Mouse (Mus musculus) T-cell, adult 2 months (primary cell): ENCODE measurements around the gene Neurl2.
"Not testable (repeated sequence)": the region's sequence is repeated elsewhere in the genome, so short reads cannot be mapped to it uniquely, and the experiment has no call there.

Experiments used
- DNase-seq: peaks from one replicate; pipeline ENCODE4 v3.0.0; 2022; ENCODE audit warnings: low spot score

The Neurl2 gene

DNA sequence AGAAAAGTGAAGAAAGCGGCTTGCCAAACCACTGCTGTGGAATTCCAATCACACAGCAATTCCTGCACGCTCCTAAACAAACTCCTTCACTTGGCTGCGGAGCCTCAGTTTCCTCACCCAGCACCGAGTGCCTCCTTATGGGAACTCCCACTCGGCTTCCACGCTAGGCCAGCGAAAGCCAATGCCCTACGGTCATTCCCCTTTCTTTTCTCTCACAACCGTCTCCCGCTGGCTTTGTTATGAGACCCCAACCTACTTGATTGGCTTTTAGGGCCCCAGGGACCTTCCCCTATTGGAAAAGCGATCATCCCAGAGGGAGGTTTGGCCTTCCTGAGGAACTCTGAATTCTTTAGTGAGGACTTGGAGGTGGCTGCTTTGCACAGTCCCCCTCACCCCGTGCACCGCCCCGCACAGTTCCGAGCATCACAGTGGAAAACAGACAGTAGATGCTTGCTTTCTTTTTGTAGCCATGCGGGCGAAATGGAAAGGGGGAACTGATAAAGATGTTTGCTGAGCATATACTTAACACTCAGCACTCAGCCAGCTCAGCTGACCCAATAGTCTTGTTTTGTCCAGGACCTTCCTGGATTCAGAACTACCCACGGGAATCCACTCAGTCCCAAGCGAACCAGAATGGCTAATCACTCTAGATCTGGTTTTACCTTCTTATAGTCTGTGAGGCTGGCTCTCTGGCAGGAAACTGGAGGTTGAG lies 24.7 kb upstream of the Neurl2 start:
- no peak for DNase-seq

- DNase-seq: peak; percentile 59
Observed at GRCm38 (mm10) chr2:164857101-164857821, 24.0 kb upstream of the Neurl2 start, which contains the start of gene Pltp. Pltp (minus strand) TSS chr2:164857711.

GRCm38 (mm10) chr2:164856309-164857100 lies 23.2 kb upstream of the Neurl2 start:
- DNase-seq: peak; percentile 10

- DNase-seq: not testable (repeated sequence)
Observed at GRCm38 (mm10) chr2:164855572-164855971, 22.3 kb upstream of the Neurl2 start.

GRCm38 (mm10) chr2:164850061-164850460 lies 16.8 kb upstream of the Neurl2 start:
- peak; percentile 65 for DNase-seq

DNA sequence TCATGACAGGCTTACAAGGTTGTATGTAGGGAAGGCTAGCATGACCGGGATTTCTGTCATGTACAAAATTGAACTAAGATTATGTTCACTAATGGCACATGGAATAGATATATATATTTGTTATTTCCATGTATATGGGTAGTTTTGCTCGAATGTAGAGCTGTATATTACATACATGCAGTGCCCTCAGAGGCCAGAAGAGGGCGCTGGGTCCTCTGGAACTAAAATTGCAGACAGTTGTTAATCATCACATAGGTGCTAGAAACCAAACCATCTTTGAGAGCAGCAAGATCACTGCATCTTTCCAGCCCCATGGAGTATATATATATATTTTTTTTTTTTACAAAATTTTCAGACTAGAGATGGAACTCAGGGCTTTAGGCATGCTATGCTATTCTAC lies 12.5 kb upstream of the Neurl2 start:
- peak; percentile 32 for DNase-seq

- DNase-seq: no peak
Observed at GRCm38 (mm10) chr2:164835164-164835563, 1.9 kb upstream of the Neurl2 start.

- DNase-seq: peak; percentile 21
Observed at GRCm38 (mm10) chr2:164834531-164834930, 1.3 kb upstream of the Neurl2 start.

- DNase-seq: peak; percentile 77
Observed at GRCm38 (mm10) chr2:164832748-164833301, 431 bp downstream of the Neurl2 start, which contains the start of gene Ctsa. Ctsa (plus strand) TSS chr2:164832873.

DNA sequence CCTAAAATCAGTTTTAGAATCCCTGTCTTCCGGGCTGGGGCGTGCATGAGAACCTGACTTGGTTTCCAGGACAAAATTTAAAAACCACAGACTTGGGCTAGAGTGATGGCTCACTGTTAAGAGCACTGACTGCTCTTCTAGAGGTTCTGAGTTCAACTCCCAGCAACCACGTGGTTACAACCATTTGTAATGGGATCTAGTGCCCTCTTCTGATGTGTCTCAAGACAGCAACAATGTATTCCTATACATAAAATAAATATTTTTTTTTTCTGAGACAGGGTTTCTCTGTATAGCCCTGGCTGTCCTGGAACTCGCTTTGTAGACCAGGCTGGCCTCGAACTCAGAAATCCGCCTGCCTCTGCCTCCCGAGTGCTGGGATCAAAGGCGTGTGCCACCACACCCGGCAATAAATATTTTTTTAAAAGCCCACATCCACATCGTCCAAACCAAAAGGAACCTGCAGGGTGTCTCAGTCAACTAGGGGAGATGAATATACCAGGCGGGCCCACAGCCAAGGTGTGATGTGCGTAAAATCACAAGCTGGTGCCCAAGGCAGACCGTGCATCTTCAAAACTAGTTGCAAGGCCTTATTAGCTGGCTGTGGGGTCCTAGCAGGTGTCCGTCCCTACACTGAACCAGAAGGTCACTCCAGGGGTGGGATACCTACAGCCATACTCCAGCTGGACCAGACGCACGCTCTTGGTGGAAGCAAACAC lies 1.1 kb downstream of the Neurl2 start:
- DNase-seq: no peak

- DNase-seq: no peak
Observed at GRCm38 (mm10) chr2:164831029-164831428, 2.2 kb downstream of the Neurl2 start.

DNA sequence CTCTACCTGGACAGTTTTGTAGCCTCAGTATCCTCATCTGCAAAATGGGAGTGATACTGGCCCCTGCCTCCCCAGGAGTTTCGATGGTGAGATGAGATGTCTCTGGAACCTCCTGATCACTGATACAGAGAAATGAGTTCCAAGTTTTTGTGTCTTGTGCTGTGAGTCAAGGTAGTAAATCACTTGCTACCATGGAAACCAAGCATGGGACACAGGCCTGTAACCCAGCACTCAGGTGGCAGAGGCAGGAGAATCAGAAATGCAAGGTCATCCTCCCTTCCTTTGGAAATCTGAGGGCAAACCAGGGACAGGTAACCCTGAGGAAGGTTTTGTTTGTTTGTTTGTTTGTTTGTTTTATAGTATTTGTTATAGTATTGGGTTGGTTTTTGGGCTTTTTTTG lies 4.2 kb downstream of the Neurl2 start:
- no peak for DNase-seq

- no peak for DNase-seq
Observed at GRCm38 (mm10) chr2:164828437-164828836, 4.8 kb downstream of the Neurl2 start, which contains the start of gene Spata25. Spata25 (minus strand) TSS chr2:164828537.

DNA sequence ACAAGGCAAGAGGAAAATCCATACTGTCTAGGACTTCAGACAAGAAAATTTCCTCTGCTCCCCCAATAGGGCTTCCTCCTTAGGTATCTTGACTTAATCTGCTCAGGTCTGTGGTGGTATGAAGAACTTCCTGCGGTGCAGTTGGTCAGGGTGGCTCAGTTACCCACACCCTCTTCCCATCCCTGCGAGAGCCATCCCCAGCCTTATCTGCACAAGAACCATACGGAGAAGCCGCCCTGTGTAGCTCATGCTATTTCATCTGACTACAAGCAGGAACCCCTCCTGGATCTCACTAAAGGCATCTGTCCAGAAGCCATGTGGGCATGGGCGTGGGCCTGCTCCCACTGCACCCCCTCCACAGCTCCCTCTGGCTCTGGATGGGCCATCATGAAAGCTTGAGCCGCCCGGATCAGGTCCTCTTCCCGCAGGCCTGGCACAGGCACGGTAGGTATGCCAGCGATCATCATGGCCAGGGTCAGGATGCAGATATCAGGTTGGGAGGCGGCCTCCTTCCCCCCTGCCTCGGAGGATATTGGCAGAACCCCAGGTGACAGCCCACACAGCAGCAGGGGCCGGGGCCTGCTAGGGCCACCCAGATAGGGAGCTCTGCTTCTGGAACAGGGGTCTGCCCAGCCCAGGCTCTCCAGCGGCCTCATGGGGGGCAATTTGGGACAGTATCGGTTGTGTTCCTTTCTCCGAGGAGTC lies 6.0 kb downstream of the Neurl2 start:
- no peak for DNase-seq

GRCm38 (mm10) chr2:164825521-164825920 lies 7.7 kb downstream of the Neurl2 start:
- no peak for DNase-seq

GRCm38 (mm10) chr2:164823969-164824368 lies 9.3 kb downstream of the Neurl2 start:
- DNase-seq: peak; percentile 25

- no peak for DNase-seq
Observed at GRCm38 (mm10) chr2:164823181-164823585, 10.1 kb downstream of the Neurl2 start.

DNA sequence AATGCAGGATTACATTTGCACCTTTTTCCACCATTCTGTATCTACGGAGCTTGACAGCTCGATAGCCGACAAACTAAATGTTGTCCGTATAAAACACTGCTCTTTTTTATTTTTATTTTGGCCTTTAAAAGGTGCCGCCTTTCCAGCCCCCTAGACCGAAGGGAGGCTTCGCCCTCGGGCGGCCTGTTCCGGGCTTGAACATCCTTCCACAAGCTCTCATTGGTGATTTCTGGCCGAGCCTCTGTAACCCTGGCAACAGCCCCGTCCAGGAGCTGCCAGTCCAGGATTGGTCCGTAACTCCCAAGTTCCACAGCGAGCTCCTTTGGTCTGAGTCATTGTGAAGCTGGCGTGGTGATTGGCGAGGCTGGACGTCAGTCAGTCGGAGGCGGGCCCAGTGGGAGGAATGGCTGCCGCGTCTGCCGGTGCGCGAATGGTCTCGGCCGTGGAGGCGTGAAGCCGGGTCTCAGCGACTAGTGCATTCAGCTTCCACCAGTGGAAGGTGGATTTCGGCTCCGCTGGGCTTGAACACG lies 10.6 kb downstream of the Neurl2 start, which contains the start of gene Zswim1:
TSS of gene Zswim1 (plus strand) at position 51 of the 530 bp plus-strand sequence.
- DNase-seq: peak; percentile 97

DNA sequence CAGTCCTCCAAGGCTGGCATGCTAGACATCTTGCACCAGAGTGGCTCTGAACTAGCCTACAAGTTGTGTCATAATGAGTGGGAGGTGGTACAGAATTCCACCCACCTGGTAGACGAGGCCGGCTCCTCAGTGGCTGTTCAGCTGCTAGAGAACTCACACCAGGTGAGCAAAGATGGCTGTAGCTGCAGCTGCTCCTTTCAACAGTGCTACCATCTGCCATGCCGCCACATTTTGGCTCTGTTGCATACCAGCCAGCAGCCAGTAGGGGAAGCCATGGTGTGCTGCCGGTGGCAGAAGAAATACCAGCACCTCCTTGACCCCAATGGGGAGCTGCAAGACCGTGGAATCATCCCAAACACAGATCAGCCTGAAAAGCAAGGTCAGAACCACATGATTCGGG lies 12.2 kb downstream of the Neurl2 start:
- no peak for DNase-seq

DNA sequence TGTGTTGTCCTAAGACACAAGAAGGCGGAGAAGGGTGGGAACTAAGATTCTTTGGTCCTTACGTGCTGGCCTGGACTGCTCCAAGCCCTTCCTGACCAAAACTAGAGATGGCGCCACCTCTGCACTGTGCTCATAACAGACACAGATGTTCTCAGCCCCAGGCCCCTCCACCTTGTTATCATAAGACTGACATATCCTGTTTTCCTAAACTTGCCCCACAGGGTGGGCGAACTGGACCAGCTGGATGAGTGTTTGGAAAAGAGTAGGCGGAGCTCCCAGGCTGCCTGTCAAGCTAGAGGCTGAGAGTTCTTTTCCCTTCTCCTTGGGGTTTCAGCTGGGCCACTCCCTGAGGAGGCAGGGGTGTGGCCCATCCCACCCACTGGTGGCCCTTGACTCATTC lies 15.6 kb downstream of the Neurl2 start:
- no peak for DNase-seq
